Mouse (Mus musculus): Measurements from ENCODE around the gene Slc9a8.

- TF ChIP-seq POLR2A (IDR thresholded peaks at IDR 0.05; ENCODE audit: insufficient read depth, low read depth, low read length): no peak
- TF ChIP-seq CTCF (IDR thresholded peaks at IDR 0.05): no peak
Observed at GRCm38 (mm10) chr2:167415970-167416563, 5.4 kb upstream of the Slc9a8 start.

Data from heart, adult 2 months (tissue).